Mouse (Mus musculus) adrenal gland, adult 8-10 months (tissue): ENCODE results near the gene Srxn1. TPM values are rescaled to one million over a fixed set of nuclear protein-coding genes. Genes with fewer than 3 reads are reported as not detected.
"Not testable (repeated sequence)": the region's sequence is repeated elsewhere in the genome, so short reads cannot be mapped to it uniquely, and the experiment has no call there.

Experiments used
- DNase-seq: peaks from one replicate; pipeline ENCODE4 v3.0.0; 2022
- total RNA-seq, 4 experiments: library from RNA; stranded (reverse); gene quantifications; 2 replicates each; pipeline ENCODE4 v1.2.4; 2022

Gene Srxn1
- 100 to 1,000 TPM; 134 to 367 (median 207) TPM for total RNA-seq

GRCm38 (mm10) chr2:152105318-152106224 lies at the start of gene Srxn1:
Gene Srxn1 (plus strand): TSS chr2:152105516.
- DNase-seq, result peak; percentile 95

GRCm38 (mm10) chr2:152056368-152057251 lies 48.7 kb upstream of the Srxn1 start:
- DNase-seq, result no peak

- no peak for DNase-seq
These were observed 48.1 kb upstream of the Srxn1 start for GRCm38 (mm10) chr2:152057252-152057563.

GRCm38 (mm10) chr2:152062817-152063216 lies 42.5 kb upstream of the Srxn1 start:
- DNase-seq, result not testable (repeated sequence)

- no peak for DNase-seq
These were observed 36.5 kb upstream of the Srxn1 start for GRCm38 (mm10) chr2:152068660-152069433.

GRCm38 (mm10) chr2:152069434-152069786 lies 35.9 kb upstream of the Srxn1 start:
- DNase-seq, result no peak

GRCm38 (mm10) chr2:152069941-152070340 lies 35.4 kb upstream of the Srxn1 start:
- DNase-seq, result no peak

GRCm38 (mm10) chr2:152074521-152074920 lies 30.8 kb upstream of the Srxn1 start:
- no peak for DNase-seq

GRCm38 (mm10) chr2:152075294-152075889 lies 29.9 kb upstream of the Srxn1 start:
- no peak for DNase-seq

- DNase-seq, result no peak
These were observed 28.0 kb upstream of the Srxn1 start for GRCm38 (mm10) chr2:152077337-152077736.

GRCm38 (mm10) chr2:152080685-152081541 lies 24.4 kb upstream of the Srxn1 start, which contains the start of gene Scrt2:
Gene Scrt2 (plus strand): TSS chr2:152081529.
- DNase-seq, result no peak

- DNase-seq, result peak; percentile 42
These were observed 23.5 kb upstream of the Srxn1 start for GRCm38 (mm10) chr2:152081641-152082448.

- DNase-seq, result no peak
These were observed 22.6 kb upstream of the Srxn1 start for GRCm38 (mm10) chr2:152082456-152083285.

GRCm38 (mm10) chr2:152083411-152083810 lies 21.9 kb upstream of the Srxn1 start:
- no peak for DNase-seq

GRCm38 (mm10) chr2:152084298-152084697 lies 21.0 kb upstream of the Srxn1 start:
- DNase-seq, result no peak

- DNase-seq, result no peak
These were observed 19.9 kb upstream of the Srxn1 start for GRCm38 (mm10) chr2:152085414-152085813.

- no peak for DNase-seq
These were observed 18.9 kb upstream of the Srxn1 start for GRCm38 (mm10) chr2:152086451-152086850.

- no peak for DNase-seq
These were observed 18.2 kb upstream of the Srxn1 start for GRCm38 (mm10) chr2:152087111-152087510.

GRCm38 (mm10) chr2:152089078-152089477 lies 16.2 kb upstream of the Srxn1 start:
- no peak for DNase-seq
